Mouse (Mus musculus) ovary, postnatal 36 days (tissue): ENCODE measurements at regions not wholly inside any gene's neighbourhood (a gene's known extent, or its start where the extent isn't known, plus 50 kb on each side); places are given as distances from the start of the nearest gene placed in this dataset.

ENCODE experiments used
- DNase-seq: peaks from one replicate; pipeline ENCODE4 v3.0.0; 2022; ENCODE audit warnings: low spot score, mixed read lengths

DNA sequence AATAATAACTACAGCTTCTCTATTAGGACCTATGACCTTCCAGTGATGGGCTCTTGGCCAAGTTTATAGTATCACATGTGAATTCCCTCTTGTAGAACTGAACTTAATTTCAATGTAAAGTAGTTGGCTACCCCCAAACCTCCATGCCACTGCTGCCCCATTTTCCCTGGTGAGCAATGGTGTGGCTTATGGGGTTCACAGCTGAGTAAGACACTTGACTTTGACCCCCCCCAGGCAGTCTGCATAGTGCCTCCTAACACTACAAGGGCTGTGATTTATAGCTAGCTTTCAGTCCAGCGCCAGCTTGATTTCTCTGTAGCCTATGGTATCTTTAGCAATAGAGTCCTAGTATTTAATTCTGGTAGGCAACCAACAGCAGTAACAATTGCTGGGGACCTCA lies 113.1 kb downstream of the Mis18a start:
- no peak for DNase-seq

DNA sequence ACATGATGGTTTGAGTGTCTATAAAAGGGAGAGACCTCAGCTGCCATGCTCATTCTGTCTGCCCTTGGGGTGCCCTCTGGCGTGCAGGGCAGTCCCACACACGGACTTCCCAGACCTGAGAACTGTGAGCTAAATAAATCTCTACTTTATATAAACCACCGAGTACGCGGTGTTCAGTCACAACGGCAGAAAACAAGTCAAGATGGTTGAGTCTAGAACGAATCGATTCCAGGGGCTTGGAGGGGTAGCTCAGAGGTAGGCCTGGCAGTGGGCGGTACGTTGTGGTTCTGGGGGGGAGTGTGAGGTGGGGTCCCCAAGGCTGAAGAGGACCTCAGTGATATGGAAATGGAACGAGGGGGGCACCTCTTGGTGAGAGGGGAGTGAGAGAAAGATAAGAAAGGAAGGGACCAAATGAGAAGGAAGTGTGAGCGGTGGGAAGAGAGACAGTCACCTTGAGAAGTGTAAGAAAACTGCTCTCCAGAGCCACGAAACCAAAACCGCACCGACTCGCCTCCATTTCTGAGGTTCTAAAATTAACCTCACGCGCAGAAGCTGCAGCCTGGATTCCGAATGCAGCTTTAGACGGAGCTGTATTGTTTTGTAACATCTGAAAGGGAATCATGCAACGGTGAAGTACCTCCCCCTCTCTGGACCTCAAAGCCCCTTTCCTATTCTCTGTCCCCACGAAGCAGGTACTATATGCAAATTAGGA lies 117.0 kb downstream of the Mis18a start:
- no peak for DNase-seq

DNA sequence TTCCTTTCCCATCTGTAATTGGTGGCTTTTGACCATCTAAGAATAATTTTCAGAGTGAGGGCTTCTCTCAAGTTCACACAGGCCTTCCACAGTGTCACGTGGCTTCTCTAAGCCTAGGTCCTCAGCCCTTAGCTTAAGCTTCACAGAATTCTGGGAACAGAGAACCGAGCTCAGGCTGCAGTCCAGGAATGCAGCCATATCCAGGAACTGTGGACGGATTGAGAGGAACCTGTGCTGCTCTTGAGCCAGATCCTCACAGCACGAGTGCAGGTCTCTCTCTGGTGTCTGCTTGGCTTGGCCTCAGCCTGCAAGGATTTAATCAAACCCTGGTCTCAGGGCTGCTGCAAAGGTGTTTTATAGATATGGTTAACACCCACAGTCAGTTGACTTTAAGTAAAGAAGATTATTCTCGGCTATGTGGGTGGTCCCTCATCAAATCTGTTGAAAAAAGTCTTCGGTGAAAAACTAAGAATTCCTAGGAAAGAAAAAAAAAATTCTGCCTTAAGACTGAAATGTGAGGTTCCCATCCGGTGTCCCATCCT lies 127.8 kb downstream of the Mis18a start:
- no peak for DNase-seq

DNA sequence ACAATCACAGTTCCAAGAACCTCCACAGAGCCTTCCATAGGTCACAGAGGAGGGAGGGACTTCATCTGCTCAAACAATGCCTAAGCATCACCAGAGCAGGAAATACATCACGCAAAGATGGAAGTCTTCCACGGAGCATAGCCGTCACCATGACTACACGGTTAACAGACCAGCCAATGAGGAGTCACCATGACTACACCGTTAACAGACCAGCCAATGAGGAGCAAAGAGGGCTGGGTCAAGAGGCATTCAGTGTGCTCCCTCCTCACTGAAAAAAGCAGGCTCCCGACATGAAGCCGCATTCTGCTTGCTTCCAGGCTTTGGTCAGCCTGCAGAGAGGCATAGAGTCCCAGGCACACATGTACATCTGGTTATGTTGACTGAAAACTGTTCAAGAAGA lies 128.5 kb downstream of the Mis18a start:
- no peak for DNase-seq

DNA sequence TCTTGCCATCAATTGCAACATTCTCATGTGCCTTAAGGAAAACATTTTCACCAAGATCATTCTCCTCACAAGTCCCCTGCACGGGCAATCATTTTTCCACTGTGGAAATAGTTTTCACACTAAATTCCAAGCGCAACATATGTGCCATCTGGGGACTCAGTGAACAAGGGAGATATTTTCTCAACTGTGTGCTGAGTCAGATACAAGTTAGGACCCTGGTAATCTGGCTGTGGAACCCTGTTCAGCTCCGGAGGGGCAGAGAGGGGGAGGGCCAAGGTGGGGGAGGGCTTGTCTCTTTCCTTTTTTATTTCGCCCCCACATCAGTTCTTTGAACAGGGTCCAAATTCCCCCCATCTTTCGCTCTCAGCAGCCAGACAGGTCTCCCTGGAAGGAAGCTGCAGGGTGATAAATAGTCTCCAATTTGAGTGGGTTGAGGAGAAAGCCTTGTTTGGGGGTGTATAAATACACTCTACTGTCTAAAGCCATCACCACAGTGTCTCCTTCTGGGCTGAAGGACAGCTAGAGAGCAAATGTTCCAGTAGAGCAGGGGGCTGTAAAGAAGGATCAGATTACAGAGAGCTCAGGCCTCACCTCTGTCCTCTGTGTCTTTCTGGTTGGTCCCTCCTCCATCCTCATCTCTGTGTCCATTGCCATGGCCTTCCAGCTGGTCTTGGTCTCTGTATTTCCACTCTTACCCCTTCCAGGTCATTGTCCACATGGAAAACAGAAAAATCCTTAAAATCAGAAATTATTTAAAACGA lies 134.3 kb downstream of the Mis18a start:
- DNase-seq = no peak

DNA sequence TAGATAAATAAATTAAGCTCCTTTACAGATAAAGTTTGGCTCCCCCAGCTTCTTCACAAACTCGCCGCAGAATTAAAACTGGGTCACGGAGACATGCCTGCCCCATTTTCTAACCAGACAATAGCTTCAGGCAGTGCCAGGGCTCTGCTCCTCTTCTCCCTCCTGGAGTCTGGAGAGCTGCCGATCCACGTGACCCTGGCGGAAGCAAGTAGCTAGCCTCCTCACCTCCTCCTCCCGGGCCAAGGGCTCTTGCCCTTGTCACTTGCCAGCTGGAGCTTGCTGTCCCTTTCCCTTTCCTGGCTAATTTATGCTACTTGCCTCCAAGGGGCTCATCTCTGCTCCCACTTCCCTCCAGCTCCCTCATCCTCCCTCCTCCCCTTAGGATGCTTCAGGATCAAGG lies 142.0 kb downstream of the Mis18a start:
- peak; percentile 11 for DNase-seq

DNA sequence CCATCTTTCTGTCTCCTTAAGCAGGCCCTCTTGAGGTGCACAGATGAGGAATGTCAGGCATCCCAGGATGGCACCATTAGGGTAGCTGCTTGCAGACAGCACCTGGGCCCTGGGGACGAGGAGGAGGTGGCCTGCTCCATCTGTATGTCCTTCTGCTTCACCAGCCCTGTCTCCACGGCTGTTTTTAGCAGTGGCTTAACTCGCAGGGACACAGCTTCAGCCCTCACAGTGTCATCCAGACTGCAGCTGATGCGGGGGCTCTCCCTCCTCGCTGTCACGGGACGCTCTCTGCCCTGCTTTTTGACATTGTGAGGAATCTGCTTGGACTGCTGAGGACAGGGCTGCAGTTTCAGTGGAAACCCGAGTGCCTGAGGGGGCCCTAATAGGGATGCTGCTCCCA lies 146.8 kb downstream of the Mis18a start:
- no peak for DNase-seq

DNA sequence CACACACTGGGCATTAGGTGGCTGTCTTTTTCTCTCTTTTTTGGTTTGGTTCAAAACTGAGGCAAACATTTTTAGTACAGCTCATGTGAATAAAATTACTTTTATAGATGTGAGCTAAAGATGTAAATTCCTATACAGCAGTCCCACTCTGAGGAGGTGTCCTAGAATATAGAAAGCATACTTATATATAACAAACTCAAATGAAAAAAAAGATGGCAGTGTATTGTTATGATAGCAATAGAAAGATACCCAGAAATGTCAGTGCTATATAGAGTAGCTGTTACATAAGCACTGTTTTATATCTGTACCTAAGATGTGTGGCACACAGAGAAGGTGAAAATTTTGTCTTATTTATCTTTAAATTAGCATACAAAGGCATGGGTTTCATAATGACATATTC lies 156.1 kb downstream of the Mis18a start:
- DNase-seq = no peak

DNA sequence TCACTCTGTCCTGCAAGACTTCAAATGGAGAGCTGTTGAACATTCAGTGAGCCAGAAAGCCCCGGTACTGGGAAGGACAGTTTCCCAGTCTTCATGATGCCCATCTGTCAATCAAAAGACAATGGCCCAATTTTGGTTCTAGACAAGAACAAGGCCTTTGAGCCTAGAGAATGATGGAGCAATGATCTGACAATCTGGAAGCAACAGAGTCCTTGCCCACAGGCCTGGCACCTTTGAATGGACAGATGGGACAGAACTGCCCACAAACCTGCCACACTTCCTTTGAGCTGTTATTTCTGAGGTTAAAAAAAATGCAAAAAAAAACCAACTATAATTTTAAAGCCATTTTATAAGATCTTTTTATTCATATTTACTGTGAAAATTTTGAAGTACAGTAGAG lies 157.4 kb downstream of the Mis18a start:
- no peak for DNase-seq

DNA sequence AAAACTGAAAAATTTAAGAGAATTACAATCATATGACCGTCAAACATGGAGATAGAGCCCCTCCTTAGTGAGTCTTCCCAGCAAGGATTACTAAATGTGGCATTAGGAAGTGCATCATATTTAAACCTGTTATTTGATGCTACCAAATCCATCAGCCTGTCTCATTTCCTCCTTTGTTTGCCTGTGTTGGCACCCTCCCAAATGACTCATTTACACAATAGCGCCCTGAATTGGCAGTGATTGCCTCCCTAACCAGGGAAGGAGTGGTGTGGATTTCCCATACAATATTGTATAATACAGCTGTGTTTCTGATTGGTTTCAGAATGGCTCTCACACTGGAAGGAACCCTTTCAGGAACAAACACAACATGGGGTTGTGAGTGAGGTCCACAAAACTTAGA lies 162.0 kb downstream of the Mis18a start:
- no peak for DNase-seq

DNA sequence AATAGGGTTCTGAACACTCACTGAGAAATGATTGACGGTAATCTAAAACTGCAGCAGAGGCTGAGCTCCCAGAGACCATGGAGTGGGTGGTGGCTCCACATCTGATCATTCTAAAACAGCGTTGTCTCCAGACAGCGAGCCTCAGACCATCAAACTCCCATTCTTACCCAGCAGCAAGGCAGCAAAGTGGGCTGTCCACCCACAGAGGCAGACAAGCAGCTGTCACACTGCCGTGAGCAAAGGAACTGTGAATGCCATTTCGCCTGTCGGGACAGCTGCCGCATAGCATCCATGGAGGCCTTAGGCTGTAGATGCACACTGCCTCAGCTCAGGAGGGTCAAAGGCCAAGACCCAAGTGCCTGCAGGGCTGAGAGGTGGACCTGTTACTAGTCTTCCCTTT lies 167.3 kb downstream of the Hunk start:
- DNase-seq = no peak

DNA sequence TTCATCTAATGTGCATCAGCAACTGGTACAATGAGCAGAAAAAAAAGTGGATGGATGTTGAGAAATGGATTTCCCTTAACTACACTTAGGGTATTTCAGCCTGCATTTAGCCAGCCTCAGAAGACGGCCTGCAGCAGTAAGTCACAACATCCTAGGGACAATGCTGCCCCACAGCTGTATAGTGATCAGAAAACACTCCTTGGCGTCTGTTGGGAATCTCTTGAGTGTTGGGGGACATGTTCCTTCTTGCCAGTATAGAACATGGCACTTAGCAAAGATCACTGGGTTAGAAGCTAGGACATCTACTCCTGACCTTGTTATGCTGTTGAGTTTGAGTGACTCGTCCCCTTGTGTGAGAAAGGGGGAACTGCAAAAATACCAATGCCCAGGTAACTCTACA lies 165.2 kb downstream of the Hunk start:
- no peak for DNase-seq

DNA sequence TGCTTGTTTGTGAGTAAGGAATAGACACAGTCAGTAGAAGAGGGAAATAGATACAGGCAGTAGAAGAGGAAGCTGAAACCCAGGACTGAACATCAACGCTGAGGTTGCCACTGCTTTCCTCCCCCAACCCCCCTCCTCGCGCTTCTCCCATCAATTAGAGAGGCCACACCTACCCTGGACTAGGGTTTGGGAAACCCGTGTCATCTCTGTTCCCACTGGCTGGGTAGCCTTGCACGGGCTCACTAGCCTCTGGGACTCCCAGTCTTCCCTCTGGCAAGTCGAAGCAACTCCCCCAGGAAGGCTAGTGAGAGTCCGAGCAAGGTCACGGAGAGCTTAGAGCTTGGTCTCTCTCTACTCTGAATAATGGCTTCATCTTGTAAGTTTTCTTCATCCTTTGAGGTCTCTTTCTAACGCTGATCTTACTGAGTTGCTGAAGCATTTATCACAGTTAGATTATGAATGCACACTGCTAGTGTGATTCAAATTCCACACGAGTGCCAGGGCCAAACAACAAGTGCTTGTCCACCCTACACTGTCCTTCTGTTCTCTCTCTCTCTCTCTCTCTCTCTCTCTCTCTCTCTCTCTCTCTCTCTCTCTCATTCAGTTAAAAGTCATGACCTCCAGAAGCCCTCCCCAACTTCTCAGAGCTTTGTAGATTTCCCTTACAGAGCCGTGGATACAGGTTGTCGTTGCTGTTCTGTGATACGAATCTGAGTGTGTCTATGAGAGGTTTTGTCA lies 164.4 kb downstream of the Hunk start:
- DNase-seq = no peak
